ENCODE assay signal across 18 mouse cellular contexts in the genomic region with DNA sequence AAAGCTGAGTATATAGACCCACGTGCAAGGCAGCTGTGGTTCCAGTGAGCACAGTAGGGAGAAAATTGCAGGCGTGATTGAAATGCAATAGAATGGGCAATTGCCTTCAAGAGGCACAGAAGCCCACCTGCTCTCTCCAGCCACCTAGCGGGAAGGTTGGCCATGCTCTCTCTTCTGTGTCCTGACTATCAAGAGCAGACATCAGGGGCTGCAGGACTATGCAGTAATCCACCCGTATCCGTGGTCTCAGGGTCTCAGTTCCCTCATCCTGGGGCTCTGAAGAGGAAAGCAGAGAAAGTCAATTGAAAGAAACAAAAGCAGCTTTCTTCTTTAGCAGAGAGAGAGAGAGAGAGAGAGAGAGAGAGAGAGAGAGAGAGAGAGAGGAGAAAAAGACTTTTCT.
DNase-seq lines count a peak whose midpoint lies in the region; ATAC-seq and TF ChIP-seq lines count a peak whose summit lies in the region.
"Had no signal": no experiment of that assay in that cellular context is flagged by ENCODE, and none has a peak within 500 bp of the region (broad histone marks: within the 10 kb centered on the region; RNA-seq: fewer than 3 reads in every experiment).

No protein-coding gene starts in this region.

- ATAC-seq in hindbrain, embryonic 14.5 days (ENCODE audit: low FRiP score): peak; percentile 34; the same call in 1 of the 2 replicates
- no peak for ATAC-seq in hindbrain, embryonic 13.5 days (ENCODE audit: low FRiP score)
- ATAC-seq in midbrain, embryonic 14.5 days (ENCODE audit: low FRiP score, low TSS enrichment): no peak
- ATAC-seq in midbrain, embryonic 11.5 days (ENCODE audit: low FRiP score): no peak
- peak; percentile 58; the same call in 1 of the 2 replicates for ATAC-seq in forebrain, postnatal 0 days
- ATAC-seq: activated CD4-positive, CD25-positive, alpha-beta regulatory T cell, adult 4 months; intestine, embryonic 15.5 days; liver, embryonic 12.5 days; Patski had no signal

- 0 out of 2 replicates have a peak overlapping the region, but pooled peaks have one; percentile 54 for H3K27ac ChIP-seq in hindbrain, embryonic 14.5 days
- no peak overlapping the region; the same call in 1 of the 2 replicates for H3K27ac ChIP-seq in hindbrain, embryonic 13.5 days
- H3K27ac ChIP-seq in midbrain, embryonic 14.5 days (replicated peaks; ENCODE audit: low read depth, low read length): 0 out of 2 replicates have a peak overlapping the region, but pooled peaks have one; percentile 37
- H3K27ac ChIP-seq in midbrain, embryonic 11.5 days (ENCODE audit: low read depth, low read length): no peak overlapping the region
- H3K27ac ChIP-seq in forebrain, postnatal 0 days (ENCODE audit: low read depth, low read length): peak overlapping the region; percentile 83
- H3K27ac ChIP-seq: embryonic facial prominence, embryonic 12.5 days; intestine, embryonic 15.5 days; limb, embryonic 10.5 days; liver, embryonic 12.5 days; stomach, embryonic 15.5 days had no signal

- WGBS in hindbrain, embryonic 14.5 days: 25% methylated on average over 5 of the region's 5 CpGs
- WGBS in hindbrain, embryonic 13.5 days: 22% methylated on average over 5 of the region's 5 CpGs
- WGBS in midbrain, embryonic 14.5 days: 36% methylated on average over 5 of the region's 5 CpGs
- 53% methylated on average over 5 of the region's 5 CpGs for WGBS in midbrain, embryonic 11.5 days
- 22% methylated on average over 5 of the region's 5 CpGs for WGBS in forebrain, postnatal 0 days

- TF ChIP-seq CTCF in forebrain, postnatal 0 days (IDR thresholded peaks at IDR 0.05; ENCODE audit: low read depth): peak; percentile 41; the same call in 1 of the 2 replicates

- DNase-seq in hindbrain, embryonic 14.5 days (ENCODE audit: low spot score): no peak
- DNase-seq in midbrain, embryonic 14.5 days: peak; percentile 26
- no peak for DNase-seq in midbrain, embryonic 11.5 days (ENCODE audit: low spot score, missing footprints)
- DNase-seq in forebrain, postnatal 0 days: peak; percentile 59
- no peak for DNase-seq in gastrocnemius, postnatal 36 days
- DNase-seq in adrenal gland, postnatal 10 days: no peak
- DNase-seq: cerebellum, adult 11-12 months; thymus, adult 2 months had no signal

- H3K27me3 ChIP-seq in hindbrain, embryonic 14.5 days (ENCODE audit: control insufficient read depth, insufficient read depth, low read length): no peaks in the 10 kb centered on the region
- no peaks in the 10 kb centered on the region for H3K27me3 ChIP-seq in hindbrain, embryonic 13.5 days
- no peaks in the 10 kb centered on the region for H3K27me3 ChIP-seq in midbrain, embryonic 14.5 days (ENCODE audit: control insufficient read depth, insufficient read depth, low read length)
- no peaks in the 10 kb centered on the region for H3K27me3 ChIP-seq in midbrain, embryonic 11.5 days (ENCODE audit: control insufficient read depth, insufficient read depth, low read length)
- no peaks in the 10 kb centered on the region for H3K27me3 ChIP-seq in forebrain, postnatal 0 days (ENCODE audit: insufficient read depth, low read length)
- H3K27me3 ChIP-seq: embryonic facial prominence, embryonic 12.5 days; heart, embryonic 12.5 days; intestine, embryonic 15.5 days; liver, embryonic 12.5 days; lung, embryonic 15.5 days; Patski; stomach, embryonic 15.5 days had no signal

- H3K4me3 ChIP-seq in hindbrain, embryonic 14.5 days (replicated peaks; ENCODE audit: low read length): no peak overlapping the region
- H3K4me3 ChIP-seq in hindbrain, embryonic 13.5 days: no peak overlapping the region
- no peak overlapping the region for H3K4me3 ChIP-seq in midbrain, embryonic 14.5 days (replicated peaks; ENCODE audit: low read depth, low read length)
- no peak overlapping the region for H3K4me3 ChIP-seq in midbrain, embryonic 11.5 days (ENCODE audit: low read depth, low read length)
- no peak overlapping the region for H3K4me3 ChIP-seq in forebrain, postnatal 0 days (ENCODE audit: low read depth, low read length)
- H3K4me3 ChIP-seq: embryonic facial prominence, embryonic 12.5 days; heart, embryonic 12.5 days; intestine, embryonic 15.5 days; limb, embryonic 10.5 days; liver, embryonic 12.5 days; lung, embryonic 15.5 days; stomach, embryonic 15.5 days had no signal

- H3K4me1 ChIP-seq in hindbrain, embryonic 14.5 days (replicated peaks; ENCODE audit: control insufficient read depth, insufficient read depth, low read length): 0 out of 2 replicates have a peak, but pooled peaks cover 14% of the 10 kb centered on the region
- H3K4me1 ChIP-seq in hindbrain, embryonic 13.5 days (replicated peaks): 0 out of 2 replicates have a peak, but pooled peaks cover 10% of the 10 kb centered on the region
- 0 out of 2 replicates have a peak, but pooled peaks cover 2% of the 10 kb centered on the region for H3K4me1 ChIP-seq in midbrain, embryonic 14.5 days (ENCODE audit: control insufficient read depth, insufficient read depth, low read length)
- no peaks in the 10 kb centered on the region; the same call in 1 of the 2 replicates for H3K4me1 ChIP-seq in midbrain, embryonic 11.5 days (ENCODE audit: control insufficient read depth, insufficient read depth, low read length)
- 0 out of 2 replicates have a peak, but pooled peaks cover 4% of the 10 kb centered on the region for H3K4me1 ChIP-seq in forebrain, postnatal 0 days (ENCODE audit: insufficient read depth)
- H3K4me1 ChIP-seq: intestine, embryonic 15.5 days; liver, embryonic 12.5 days; stomach, embryonic 15.5 days had no signal

- H3K9ac ChIP-seq in hindbrain, embryonic 14.5 days: no peak overlapping the region
- H3K9ac ChIP-seq in hindbrain, embryonic 13.5 days: no peak overlapping the region
- no peak overlapping the region for H3K9ac ChIP-seq in midbrain, embryonic 14.5 days (replicated peaks; ENCODE audit: low read length)
- H3K9ac ChIP-seq in midbrain, embryonic 11.5 days (ENCODE audit: low read length): no peak overlapping the region
- no peak overlapping the region for H3K9ac ChIP-seq in forebrain, postnatal 0 days
- H3K9ac ChIP-seq: embryonic facial prominence, embryonic 12.5 days; heart, embryonic 12.5 days; intestine, embryonic 15.5 days; liver, embryonic 12.5 days; lung, embryonic 15.5 days; stomach, embryonic 15.5 days had no signal

- H3K4me2 ChIP-seq in hindbrain, embryonic 14.5 days (replicated peaks): no peak overlapping the region
- no peak overlapping the region for H3K4me2 ChIP-seq in hindbrain, embryonic 13.5 days
- no peak overlapping the region for H3K4me2 ChIP-seq in midbrain, embryonic 14.5 days (ENCODE audit: low read length)
- H3K4me2 ChIP-seq in midbrain, embryonic 11.5 days: no peak overlapping the region
- 0 out of 2 replicates have a peak overlapping the region, but pooled peaks have one; percentile 15 for H3K4me2 ChIP-seq in forebrain, postnatal 0 days (ENCODE audit: low read depth)
- H3K4me2 ChIP-seq: embryonic facial prominence, embryonic 12.5 days; heart, embryonic 12.5 days; intestine, embryonic 15.5 days; liver, embryonic 12.5 days; lung, embryonic 15.5 days; stomach, embryonic 15.5 days had no signal

- no peaks in the 10 kb centered on the region for H3K9me3 ChIP-seq in hindbrain, embryonic 14.5 days (ENCODE audit: control insufficient read depth, low read length)
- H3K9me3 ChIP-seq in hindbrain, embryonic 13.5 days: no peaks in the 10 kb centered on the region
- no peaks in the 10 kb centered on the region for H3K9me3 ChIP-seq in midbrain, embryonic 14.5 days (ENCODE audit: control insufficient read depth, low read length)
- H3K9me3 ChIP-seq in midbrain, embryonic 11.5 days (ENCODE audit: control insufficient read depth, low read length): no peaks in the 10 kb centered on the region
- no peaks in the 10 kb centered on the region for H3K9me3 ChIP-seq in forebrain, postnatal 0 days (ENCODE audit: low read length)
- H3K9me3 ChIP-seq: embryonic facial prominence, embryonic 12.5 days; heart, embryonic 12.5 days; intestine, embryonic 15.5 days; limb, embryonic 10.5 days; liver, embryonic 12.5 days; lung, embryonic 15.5 days; stomach, embryonic 15.5 days had no signal

- intact Hi-C loops in gastrocnemius, postnatal 36 days (cut with DNase I): no loop called here

- no peaks in the 10 kb centered on the region for H3K36me3 ChIP-seq in hindbrain, embryonic 14.5 days (replicated peaks; ENCODE audit: control insufficient read depth, insufficient read depth)
- H3K36me3 ChIP-seq in hindbrain, embryonic 13.5 days: no peaks in the 10 kb centered on the region
- no peaks in the 10 kb centered on the region for H3K36me3 ChIP-seq in midbrain, embryonic 14.5 days (ENCODE audit: control insufficient read depth, insufficient read depth, low read length)
- no peaks in the 10 kb centered on the region for H3K36me3 ChIP-seq in midbrain, embryonic 11.5 days (ENCODE audit: control insufficient read depth, insufficient read depth, low read length)
- H3K36me3 ChIP-seq in forebrain, postnatal 0 days (ENCODE audit: insufficient read depth): no peaks in the 10 kb centered on the region
- H3K36me3 ChIP-seq: embryonic facial prominence, embryonic 12.5 days; heart, embryonic 12.5 days; intestine, embryonic 15.5 days; limb, embryonic 10.5 days; liver, embryonic 12.5 days; lung, embryonic 15.5 days; stomach, embryonic 15.5 days had no signal

Comparison
In these comparisons a context has a peak if more than half of its experiments do, and no peak if none do; other contexts are left out.
1. ATAC-seq: peak in hindbrain, embryonic 14.5 days (single experiment) and forebrain, postnatal 0 days (single experiment); none in hindbrain, embryonic 13.5 days (single experiment), midbrain, embryonic 14.5 days (single experiment) and midbrain, embryonic 11.5 days (single experiment).
2. DNase-seq: peak in midbrain, embryonic 14.5 days (single experiment) and forebrain, postnatal 0 days (single experiment); none in hindbrain, embryonic 14.5 days (single experiment), midbrain, embryonic 11.5 days (single experiment), gastrocnemius, postnatal 36 days (0 of 2) and adrenal gland, postnatal 10 days (single experiment).
3. H3K27ac ChIP-seq: peak in hindbrain, embryonic 14.5 days (single experiment), midbrain, embryonic 14.5 days (single experiment) and forebrain, postnatal 0 days (single experiment); none in hindbrain, embryonic 13.5 days (single experiment) and midbrain, embryonic 11.5 days (single experiment).